Mouse (Mus musculus) CH12.LX (cell line): ENCODE results near the gene Rps29. TPM values are rescaled to one million over a fixed set of nuclear protein-coding genes. Genes with fewer than 3 reads are reported as not detected.

Experiments
- DNase-seq: peaks from one replicate; pipeline ENCODE4 v3.0.0-alpha.2; 2013; ENCODE audit errors: extremely low read depth
- H3K27ac ChIP-seq: 2 replicates; pipeline ENCODE4 v1.5.1; 2012; ENCODE audit warnings: low read depth, mild to moderate bottlenecking, control low read depth, moderate library complexity; ENCODE audit not compliant: insufficient read depth
- H3K27me3 ChIP-seq: replicated peaks from 2 replicates; pipeline ENCODE3; 2012; ENCODE audit warnings: inconsistent platforms
- H3K36me3 ChIP-seq, 2 experiments: replicated peaks in 1 of 2; 2 replicates each; pipeline versions ENCODE3 to v1.6.1; 2012; ENCODE audit warnings: inconsistent platforms in 1 of 2, low read length in 1 of 2, mild to moderate bottlenecking in 1 of 2, mixed read lengths in 1 of 2, moderate library complexity in 1 of 2; ENCODE audit not compliant: control insufficient read depth in 1 of 2, insufficient read depth in 1 of 2
- H3K4me1 ChIP-seq, 2 experiments: 2 replicates each; pipeline ENCODE4 v1.6.1; 2012; ENCODE audit warnings: inconsistent platforms in 1 of 2, moderate library complexity in 1 of 2; ENCODE audit not compliant: insufficient read depth in 2 of 2, control insufficient read depth in 1 of 2
- H3K4me2 ChIP-seq: 2 replicates; pipeline ENCODE4 v1.6.1; 2012; ENCODE audit warnings: low read depth, mild to moderate bottlenecking, control low read depth; ENCODE audit not compliant: poor library complexity, insufficient read depth, severe bottlenecking
- H3K4me3 ChIP-seq, 3 experiments: fragments of 150-350 bp in 1 of 3; sonication (generic) in 1 of 3; replicated peaks in 1 of 3; 2 replicates each; pipeline versions ENCODE3 to v1.5.1; 2011 to 2012; ENCODE audit warnings: low read depth in 2 of 3, low read length in 2 of 3, mild to moderate bottlenecking in 2 of 3, moderate library complexity in 2 of 3, control low read depth in 1 of 3, improper control_type of control experiment in 1 of 3, inconsistent platforms in 1 of 3, mixed read lengths in 1 of 3; ENCODE audit not compliant: poor library complexity in 1 of 3
- H3K79me2 ChIP-seq: replicated peaks from 2 replicates; pipeline ENCODE4 v1.6.1; 2012; ENCODE audit warnings: mild to moderate bottlenecking, moderate library complexity; ENCODE audit not compliant: control insufficient read depth, poor library complexity, insufficient read depth, severe bottlenecking; ENCODE audit errors: extremely low read depth
- H3K9ac ChIP-seq: 2 replicates; pipeline ENCODE4 v1.6.1; 2012; ENCODE audit warnings: low read depth, mild to moderate bottlenecking, control low read depth, moderate library complexity; ENCODE audit not compliant: insufficient read depth
- H3K9me3 ChIP-seq: replicated peaks from 2 replicates; pipeline ENCODE3; 2012; ENCODE audit warnings: low read length, inconsistent platforms, mixed read lengths
- CHD1 ChIP-seq: IDR thresholded peaks from 2 replicates; pipeline ENCODE4 v1.6.1; 2012; ENCODE audit warnings: low read depth, low read length, improper control_type of control experiment, inconsistent platforms
- CHD2 ChIP-seq: IDR thresholded peaks from 2 replicates; pipeline ENCODE4 v1.6.1; 2011; ENCODE audit warnings: low read length, improper control_type of control experiment
- CTCF ChIP-seq, 2 experiments: IDR thresholded peaks in 1 of 2; conservative IDR thresholded peaks in 1 of 2; 2 replicates each; pipeline ENCODE4 v1.5.1; 2011 to 2012; ENCODE audit warnings: low read depth in 2 of 2, low read length in 2 of 2, improper control_type of control experiment in 1 of 2, inconsistent platforms in 1 of 2, mild to moderate bottlenecking in 1 of 2, moderate library complexity in 1 of 2
- E2F4 ChIP-seq: IDR thresholded peaks from 2 replicates; pipeline ENCODE4 v1.6.1; 2011; ENCODE audit warnings: low read depth, low read length, improper control_type of control experiment; ENCODE audit not compliant: insufficient replicate concordance
- ELF1 ChIP-seq: IDR thresholded peaks from 2 replicates; pipeline ENCODE4 v1.6.1; 2014; ENCODE audit warnings: low read depth, mild to moderate bottlenecking, inconsistent platforms, low read length, improper control_type of control experiment
- GABPA ChIP-seq: IDR thresholded peaks from 2 replicates; pipeline ENCODE4 v1.6.1; 2012; ENCODE audit warnings: low read depth, low read length, improper control_type of control experiment, inconsistent platforms; ENCODE audit not compliant: insufficient replicate concordance
- HCFC1 ChIP-seq: IDR thresholded peaks from 2 replicates; pipeline ENCODE4 v1.6.1; 2012; ENCODE audit warnings: low read depth, mild to moderate bottlenecking, inconsistent platforms, low read length, improper control_type of control experiment
- IRF4 ChIP-seq: IDR thresholded peaks from 2 replicates; pipeline ENCODE4 v1.6.1; 2014; ENCODE audit warnings: low read depth, mild to moderate bottlenecking, inconsistent platforms, low read length, improper control_type of control experiment
- JUN ChIP-seq: IDR thresholded peaks from 2 replicates; pipeline ENCODE4 v1.6.1; 2011; ENCODE audit warnings: low read depth, mild to moderate bottlenecking, low read length, improper control_type of control experiment, moderate library complexity; ENCODE audit not compliant: insufficient read depth
- KAT2A ChIP-seq: IDR thresholded peaks from 2 replicates; pipeline ENCODE4 v1.6.1; 2012; ENCODE audit warnings: low read length, improper control_type of control experiment, inconsistent platforms; ENCODE audit not compliant: insufficient replicate concordance
- MAFK ChIP-seq: IDR thresholded peaks from 2 replicates; pipeline ENCODE4 v1.6.1; 2011; ENCODE audit warnings: low read length, improper control_type of control experiment; ENCODE audit not compliant: insufficient replicate concordance
- MAX ChIP-seq: IDR thresholded peaks from 2 replicates; pipeline ENCODE4 v1.6.1; 2011; ENCODE audit warnings: low read length, improper control_type of control experiment
- MAZ ChIP-seq: IDR thresholded peaks from 2 replicates; pipeline ENCODE4 v1.6.1; 2012; ENCODE audit warnings: low read depth, mild to moderate bottlenecking, inconsistent platforms, low read length, improper control_type of control experiment, moderate library complexity
- MEF2A ChIP-seq: IDR thresholded peaks from 2 replicates; pipeline ENCODE4 v1.6.1; 2014; ENCODE audit warnings: low read depth, mild to moderate bottlenecking, inconsistent platforms, low read length, improper control_type of control experiment, borderline replicate concordance
- MXI1 ChIP-seq: IDR thresholded peaks from 2 replicates; pipeline ENCODE4 v1.6.1; 2011; ENCODE audit warnings: mild to moderate bottlenecking, low read depth, low read length, improper control_type of control experiment
- MYC ChIP-seq: IDR thresholded peaks from 2 replicates; pipeline ENCODE4 v1.6.1; 2011; ENCODE audit warnings: low read depth, mild to moderate bottlenecking, improper control_type of control experiment, low read length
- NELFE ChIP-seq: IDR thresholded peaks from 2 replicates; pipeline ENCODE4 v1.6.1; 2011; ENCODE audit warnings: low read depth, low read length, improper control_type of control experiment
- PAX5 ChIP-seq: IDR thresholded peaks from 2 replicates; pipeline ENCODE4 v1.6.1; 2012; ENCODE audit warnings: low read length, inconsistent platforms, mixed read lengths
- POLR2A ChIP-seq: IDR thresholded peaks from 2 replicates; pipeline ENCODE4 v1.6.1; 2011; ENCODE audit warnings: low read depth, mild to moderate bottlenecking, improper control_type of control experiment, low read length
- POLR2AphosphoS2 ChIP-seq: IDR thresholded peaks from 2 replicates; pipeline ENCODE4 v1.6.1; 2011; ENCODE audit warnings: low read depth, low read length, improper control_type of control experiment
- RCOR1 ChIP-seq: conservative IDR thresholded peaks from 2 replicates; pipeline ENCODE4 v1.6.1; 2012; ENCODE audit warnings: low read depth, mild to moderate bottlenecking, inconsistent platforms, low read length, improper control_type of control experiment
- SIN3A ChIP-seq: IDR thresholded peaks from 2 replicates; pipeline ENCODE4 v1.6.1; 2012; ENCODE audit warnings: low read length, improper control_type of control experiment, inconsistent platforms
- SMC3 ChIP-seq: IDR thresholded peaks from 2 replicates; pipeline ENCODE4 v1.6.1; 2011; ENCODE audit warnings: low read depth, low read length, improper control_type of control experiment
- TBP ChIP-seq: conservative IDR thresholded peaks from 2 replicates; pipeline ENCODE4 v1.6.1; 2011; ENCODE audit warnings: low read depth, low read length, improper control_type of control experiment
- TCF12 ChIP-seq: IDR thresholded peaks from 2 replicates; pipeline ENCODE4 v1.6.1; 2014; ENCODE audit warnings: low read depth, mild to moderate bottlenecking, inconsistent platforms, low read length, improper control_type of control experiment
- UBTF ChIP-seq: IDR thresholded peaks from 2 replicates; pipeline ENCODE4 v1.6.1; 2012; ENCODE audit warnings: low read depth, mild to moderate bottlenecking, inconsistent platforms, low read length, improper control_type of control experiment, moderate library complexity
- USF2 ChIP-seq: conservative IDR thresholded peaks from 2 replicates; pipeline ENCODE4 v1.6.1; 2011; ENCODE audit warnings: low read depth, low read length, improper control_type of control experiment
- ZC3H11A ChIP-seq: IDR thresholded peaks from 2 replicates; pipeline ENCODE4 v1.6.1; 2012; ENCODE audit warnings: low read depth, mild to moderate bottlenecking, inconsistent platforms, low read length, improper control_type of control experiment
- ZKSCAN1 ChIP-seq: IDR thresholded peaks from 2 replicates; pipeline ENCODE4 v1.6.1; 2012; ENCODE audit warnings: low read depth, inconsistent platforms, low read length, improper control_type of control experiment, borderline replicate concordance
- dilution Hi-C: fragments of 300-500 bp; cut with MboI; formaldehyde crosslinking; loops from 2 replicates; pipeline ENCODE4 v1.14.3; 2020; ENCODE audit warnings: low sequenced_read_pairs; ENCODE audit not compliant: extremely low pct_unique_long_range_greater_than_20kb, extremely low pct_ligation_motif_present
- in situ Hi-C: fragments of 300-500 bp; cut with MboI; formaldehyde crosslinking; loops from 3 replicates; pipeline ENCODE4 v1.14.3; 2019; ENCODE audit warnings: low sequenced_read_pairs, low pct_ligation_motif_present, low pct_unique_long_range_greater_than_20kb, mixed read lengths
- polyA plus RNA-seq: library from polyadenylated mRNA; unstranded; fragments of >175 nt; gene quantifications from 2 replicates; pipeline ENCODE4 v1.2.1, GENCODE M21; 2012; ENCODE audit warnings: low read depth; ENCODE audit not compliant: insufficient read length
- total RNA-seq, 2 experiments: library from RNA; depleted of rRNA; stranded (reverse); fragments of 300-350 nt in 1 of 2; fragments of >200 nt in 1 of 2; gene quantifications; 2 replicates each; pipeline ENCODE4 v1.2.3; 2012 to 2014

Gene Rps29
- total and polyA plus RNA-seq, 3 experiments, result 635 to 5,532 (median 1,316) TPM

DNA sequence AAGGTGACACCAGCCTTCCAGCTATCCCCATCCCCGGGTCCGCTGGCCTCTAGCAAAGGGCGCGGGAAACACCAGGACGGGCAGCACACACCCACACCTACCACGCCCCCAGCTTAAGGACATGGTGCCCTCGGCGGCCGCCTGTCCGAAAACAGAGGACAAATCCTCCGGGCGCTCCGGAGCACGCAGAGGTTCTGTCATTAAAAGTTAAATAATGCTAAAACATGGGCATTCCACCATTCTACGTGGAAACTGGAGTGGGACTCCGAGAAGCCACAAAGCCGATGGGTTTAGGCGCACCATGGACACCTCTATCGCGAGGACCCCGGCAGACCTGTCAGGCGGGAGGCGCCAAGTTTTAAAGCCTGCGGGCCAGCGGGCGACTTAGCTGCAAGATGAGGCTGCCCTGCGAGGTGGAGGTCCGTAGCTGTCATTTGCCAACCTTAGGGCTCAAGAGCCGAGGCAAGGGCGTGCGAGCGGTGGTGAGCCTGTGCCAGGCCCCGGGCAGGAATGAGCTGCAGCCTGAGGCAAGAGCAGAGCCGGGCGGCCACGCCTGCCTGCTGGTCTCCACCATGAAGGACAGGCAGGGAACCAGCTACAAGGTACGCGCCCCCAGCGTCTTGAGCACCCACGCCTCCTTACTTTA lies 9.6 kb upstream of the Rps29 start, which contains the start of gene Lrr1:
Gene Lrr1 (plus strand): TSS at position 354 of the 646 bp plus-strand sequence.
- Histone ChIP-seq H3K4me2 (peak within 1 kb of the TSS; percentile 79), H3K4me3 (peak within 1 kb of the TSS; percentile 73 to 94 (median 88)), H3K9ac (peak within 1 kb of the TSS; percentile 90), H3K36me3 (peaks cover 3 to 15% of the 10 kb centered on the region in 2 experiments), H3K4me1 (peaks cover 3 to 20% of the 10 kb centered on the region in 2 experiments), H3K27ac (no peak within 1 kb of the TSS), H3K79me2 (peaks cover 18% of the 10 kb centered on the region), H3K27me3 (peaks cover 2% of the 10 kb centered on the region), H3K9me3 (no peaks in the 10 kb centered on the region)
- TF ChIP-seq MAZ (no peak), MAFK (no peak), E2F4 (peak; percentile 81; the same call in 1 of the 2 replicates), KAT2A (peak; percentile 49; the same call in 1 of the 2 replicates), SIN3A (peak; percentile 94), CTCF (conservative IDR thresholded peaks at IDR 0.05 in 1 of 2, IDR thresholded peaks at IDR 0.05 in 1 of 2; ENCODE audit: low read depth in 2 of 2, low read length in 2 of 2) (peak in 1 of 2 experiments; percentile 18; a peak in 1 of 4 replicates), NELFE (peak; percentile 27; the same call in 1 of the 2 replicates), MXI1 (peak; percentile 73), HCFC1 (peak; percentile 79), PAX5 (no peak), TCF12 (no peak; the same call in 1 of the 2 replicates), MAX (peak; percentile 100), SMC3 (no peak), ELF1 (no peak), MEF2A (no peak; the same call in 1 of the 2 replicates), TBP (peak; percentile 75; the same call in 1 of the 2 replicates), POLR2A (peak; percentile 87), CHD1 (no peak)
- DNase-seq, result peak; percentile 73
- dilution Hi-C loops (no loop called here), in situ Hi-C loops (no loop called here)

DNA sequence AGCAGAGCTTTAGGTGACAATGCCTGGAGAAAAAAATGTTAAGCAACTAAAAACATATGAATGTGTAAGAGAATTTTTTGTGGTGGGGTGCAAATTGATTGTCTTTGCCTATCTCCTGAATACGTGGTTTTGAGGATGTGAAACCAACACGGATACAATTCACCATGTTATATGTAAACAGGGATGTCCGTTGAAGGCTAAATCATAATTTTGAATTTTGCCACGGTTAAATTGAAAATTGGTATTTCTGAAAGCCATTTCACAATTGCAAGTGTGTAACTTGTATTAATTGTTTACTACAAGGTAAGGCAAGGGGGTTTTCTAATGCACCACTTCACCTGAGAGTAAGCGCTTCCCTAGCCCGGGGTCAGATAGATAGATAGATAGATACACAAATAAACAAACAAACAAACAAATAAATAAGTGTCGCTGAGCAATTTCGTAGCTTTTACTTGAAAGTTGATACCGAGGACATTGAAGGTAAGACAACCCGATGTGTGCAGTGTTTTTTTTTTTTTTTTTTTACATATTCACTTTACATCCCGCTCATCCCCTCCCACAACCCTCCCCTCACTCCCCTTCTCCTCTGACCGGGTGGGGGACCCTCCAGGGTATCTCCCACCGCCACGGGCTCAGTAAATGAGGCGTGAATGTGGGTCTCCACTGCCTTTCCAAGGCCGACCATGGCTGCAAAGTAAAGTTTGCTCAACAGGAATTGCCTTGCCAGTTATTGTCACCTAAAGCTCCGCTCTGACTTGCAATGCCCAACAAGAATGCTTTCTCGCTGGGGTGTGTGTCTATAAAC lies 8.9 kb upstream of the Rps29 start:
- Histone ChIP-seq H3K4me1 (peaks cover 3 to 20% of the 10 kb centered on the region in 2 experiments), H3K27me3 (peaks cover 2% of the 10 kb centered on the region), H3K27ac (no peak overlapping the region), H3K9ac (peak overlapping the region; percentile 90), H3K79me2 (peaks cover 18% of the 10 kb centered on the region), H3K9me3 (no peaks in the 10 kb centered on the region), H3K36me3 (peaks cover 3 to 11% of the 10 kb centered on the region in 2 experiments), H3K4me2 (peak overlapping the region; percentile 79), H3K4me3 (peak overlapping the region; percentile 73 to 94 (median 88))
- in situ Hi-C loops, result no loop called here
- no peak for DNase-seq
- dilution Hi-C loops, result no loop called here
- no peak for TF ChIP-seq USF2
- no peak; the same call in 1 of the 2 replicates for TF ChIP-seq MXI1
- no peak for TF ChIP-seq GABPA
- TF ChIP-seq POLR2AphosphoS2, result no peak
- no peak for TF ChIP-seq MAFK
- TF ChIP-seq JUN, result no peak
- TF ChIP-seq ELF1, result no peak
- 0 out of 2 replicates have a peak, but pooled peaks have one; percentile 27 for TF ChIP-seq MAZ
- TF ChIP-seq CHD2, result no peak
- no peak for TF ChIP-seq ZC3H11A
- no peak for TF ChIP-seq RCOR1
- TF ChIP-seq TBP, result no peak
- no peak for TF ChIP-seq SIN3A
- TF ChIP-seq KAT2A, result no peak
- peak; percentile 25; the same call in 1 of the 2 replicates for TF ChIP-seq IRF4
- TF ChIP-seq ZKSCAN1, result no peak
- no peak for TF ChIP-seq MYC
- no peak for TF ChIP-seq UBTF
- TF ChIP-seq MAX, result no peak
